Mouse (Mus musculus): ENCODE measurements around the gene Serpina12.

Serpina12 gene

GRCm38 (mm10) chr12:104044343-104044742 lies at the start of gene Serpina12:
Gene Serpina12, minus strand, starts transcription at chr12:104044443.
- DNase-seq (ENCODE audit: low read depth), result no peak

GRCm38 (mm10) chr12:104091303-104091702 lies 47.1 kb upstream of the Serpina12 start:
- DNase-seq (ENCODE audit: low read depth), result no peak

- no peak for DNase-seq (ENCODE audit: low read depth)
These were observed 45.9 kb upstream of the Serpina12 start for GRCm38 (mm10) chr12:104090119-104090518.

- DNase-seq (ENCODE audit: low read depth), result no peak
These were observed 28.0 kb upstream of the Serpina12 start for GRCm38 (mm10) chr12:104072286-104072685.

- DNase-seq (ENCODE audit: low read depth), result no peak
These were observed 27.5 kb upstream of the Serpina12 start for GRCm38 (mm10) chr12:104071708-104072107.

GRCm38 (mm10) chr12:104069620-104070019 lies 25.4 kb upstream of the Serpina12 start:
- DNase-seq (ENCODE audit: low read depth), result peak; percentile 51

GRCm38 (mm10) chr12:104067549-104067948 lies 23.3 kb upstream of the Serpina12 start:
- DNase-seq (ENCODE audit: low read depth), result peak; percentile 18

GRCm38 (mm10) chr12:104066241-104066640 lies 22.0 kb upstream of the Serpina12 start:
- DNase-seq (ENCODE audit: low read depth), result peak; percentile 49

- no peak for DNase-seq (ENCODE audit: low read depth)
These were observed 20.8 kb upstream of the Serpina12 start for GRCm38 (mm10) chr12:104064996-104065395.

- no peak for DNase-seq (ENCODE audit: low read depth)
These were observed 20.3 kb upstream of the Serpina12 start for GRCm38 (mm10) chr12:104064532-104064931.

GRCm38 (mm10) chr12:104061862-104062261 lies 17.6 kb upstream of the Serpina12 start:
- DNase-seq (ENCODE audit: low read depth), result peak; percentile 45

- no peak for DNase-seq (ENCODE audit: low read depth)
These were observed 15.9 kb upstream of the Serpina12 start for GRCm38 (mm10) chr12:104060126-104060525.

- peak; percentile 15 for DNase-seq (ENCODE audit: low read depth)
These were observed 13.3 kb upstream of the Serpina12 start for GRCm38 (mm10) chr12:104057531-104057930.

GRCm38 (mm10) chr12:104057050-104057449 lies 12.8 kb upstream of the Serpina12 start:
- peak; percentile 49 for DNase-seq (ENCODE audit: low read depth)

GRCm38 (mm10) chr12:104055755-104056154 lies 11.5 kb upstream of the Serpina12 start:
- no peak for DNase-seq (ENCODE audit: low read depth)

GRCm38 (mm10) chr12:104053995-104054394 lies 9.8 kb upstream of the Serpina12 start:
- no peak for DNase-seq (ENCODE audit: low read depth)

- DNase-seq (ENCODE audit: low read depth), result no peak
These were observed 1.5 kb upstream of the Serpina12 start for GRCm38 (mm10) chr12:104045713-104046112.

- DNase-seq (ENCODE audit: low read depth), result no peak
These were observed 1.5 kb downstream of the Serpina12 start for GRCm38 (mm10) chr12:104042753-104043152.

- DNase-seq (ENCODE audit: low read depth), result no peak
These were observed 2.8 kb downstream of the Serpina12 start for GRCm38 (mm10) chr12:104041401-104041800.

- DNase-seq (ENCODE audit: low read depth), result no peak
These were observed 6.1 kb downstream of the Serpina12 start for GRCm38 (mm10) chr12:104038181-104038580.

GRCm38 (mm10) chr12:104033752-104034151 lies 10.5 kb downstream of the Serpina12 start:
- no peak for DNase-seq (ENCODE audit: low read depth)

- no peak for DNase-seq (ENCODE audit: low read depth)
These were observed 14.3 kb downstream of the Serpina12 start for GRCm38 (mm10) chr12:104029986-104030385.

GRCm38 (mm10) chr12:104015280-104015679 lies 29.0 kb downstream of the Serpina12 start:
- no peak for DNase-seq (ENCODE audit: low read depth)

GRCm38 (mm10) chr12:104013620-104014019 lies 30.6 kb downstream of the Serpina12 start, which contains the start of gene Serpina9:
Gene Serpina9, minus strand, starts transcription at chr12:104013755.
- DNase-seq (ENCODE audit: low read depth), result no peak

GRCm38 (mm10) chr12:104004689-104005088 lies 39.6 kb downstream of the Serpina12 start:
- DNase-seq (ENCODE audit: low read depth), result no peak

All from naive thymus-derived CD4-positive, alpha-beta T cell, adult 2 months (primary cell).